Mouse (Mus musculus): ENCODE data around the gene Col4a4. TPM values are rescaled to one million over a fixed set of nuclear protein-coding genes. Genes with fewer than 3 reads are reported as not detected.

Gene Col4a4
- 0.14 and 0.19 TPM in 2 replicates for polyA plus RNA-seq (2014; fragmentation: Nextera tagmentation; extraction: Ambion mirVana)

GRCm38 (mm10) chr1:82586713-82587399 is at the start of gene Col4a4, which contains the start of gene Col4a3:
Gene Col4a4, minus strand, starts transcription at chr1:82586849.
Gene Col4a3, plus strand, starts transcription at chr1:82586921.
- ATAC-seq (ENCODE audit: low read depth) (peak; percentile 22; the same call in 1 of the 2 replicates), DNase-seq (ENCODE audit: low spot score) (no peak)
- H3K9ac ChIP-seq (ENCODE audit: low read depth, low read length): peak within 1 kb of the TSS; percentile 49
- WGBS: 7% methylated on average over 24 of the region's 34 CpGs
- no peak within 1 kb of the TSS for H3K27ac ChIP-seq (replicated peaks; ENCODE audit: low read depth, low read length)
- peak within 1 kb of the TSS; percentile 35 for H3K4me3 ChIP-seq (ENCODE audit: low read depth, low read length)
- H3K27me3 ChIP-seq (replicated peaks; ENCODE audit: control insufficient read depth, insufficient read depth, low read length): peaks cover 19% of the 10 kb centered on the region
- H3K4me2 ChIP-seq (ENCODE audit: low read depth, low read length): peak within 1 kb of the TSS; percentile 63
- no peaks in the 10 kb centered on the region for H3K9me3 ChIP-seq (ENCODE audit: control insufficient read depth, low read length)
- H3K36me3 ChIP-seq (ENCODE audit: control insufficient read depth, insufficient read depth, low read length): no peaks in the 10 kb centered on the region
- H3K4me1 ChIP-seq (ENCODE audit: control insufficient read depth, insufficient read depth, low read length): peaks cover 6% of the 10 kb centered on the region

- 73% methylated on average over 3 of the region's 4 CpGs for WGBS
- Histone ChIP-seq H3K36me3 (ENCODE audit: control insufficient read depth, insufficient read depth, low read length) (no peaks in the 10 kb centered on the region), H3K4me2 (ENCODE audit: low read depth, low read length) (no peak overlapping the region), H3K27me3 (replicated peaks; ENCODE audit: control insufficient read depth, insufficient read depth, low read length) (no peaks in the 10 kb centered on the region), H3K4me3 (ENCODE audit: low read depth, low read length) (no peak overlapping the region), H3K9me3 (ENCODE audit: control insufficient read depth, low read length) (no peaks in the 10 kb centered on the region), H3K9ac (ENCODE audit: low read depth, low read length) (no peak overlapping the region), H3K4me1 (ENCODE audit: control insufficient read depth, insufficient read depth, low read length) (no peaks in the 10 kb centered on the region), H3K27ac (replicated peaks; ENCODE audit: low read depth, low read length) (no peak overlapping the region)
- no peak for DNase-seq (ENCODE audit: low spot score)
- no peak for ATAC-seq (ENCODE audit: low read depth)
These were observed 49.7 kb upstream of the Col4a4 start for GRCm38 (mm10) chr1:82636321-82636720.

GRCm38 (mm10) chr1:82635254-82635620 is 48.6 kb upstream of the Col4a4 start:
- no peaks in the 10 kb centered on the region for H3K36me3 ChIP-seq (ENCODE audit: control insufficient read depth, insufficient read depth, low read length)
- H3K9me3 ChIP-seq (ENCODE audit: control insufficient read depth, low read length): no peaks in the 10 kb centered on the region

GRCm38 (mm10) chr1:82634545-82635253 is 48.0 kb upstream of the Col4a4 start:
- no peak overlapping the region for H3K27ac ChIP-seq (replicated peaks; ENCODE audit: low read depth, low read length)
- ATAC-seq (ENCODE audit: low read depth) (0 out of 2 replicates have a peak, but pooled peaks have one; percentile 18), DNase-seq (ENCODE audit: low spot score) (peak; percentile 14)
- H3K27me3 ChIP-seq (replicated peaks; ENCODE audit: control insufficient read depth, insufficient read depth, low read length): no peaks in the 10 kb centered on the region
- no peak overlapping the region for H3K4me2 ChIP-seq (ENCODE audit: low read depth, low read length)
- no peaks in the 10 kb centered on the region for H3K36me3 ChIP-seq (ENCODE audit: control insufficient read depth, insufficient read depth, low read length)
- no peaks in the 10 kb centered on the region for H3K9me3 ChIP-seq (ENCODE audit: control insufficient read depth, low read length)
- H3K9ac ChIP-seq (ENCODE audit: low read depth, low read length): no peak overlapping the region
- no peak overlapping the region for H3K4me3 ChIP-seq (ENCODE audit: low read depth, low read length)
- 79% methylated on average over 19 of the region's 19 CpGs for WGBS
- no peaks in the 10 kb centered on the region for H3K4me1 ChIP-seq (ENCODE audit: control insufficient read depth, insufficient read depth, low read length)

More at GRCm38 (mm10) chr1:82635254-82635620, 48.6 kb upstream of the Col4a4 start:
- no peak for DNase-seq (ENCODE audit: low spot score)
- WGBS: 82% methylated on average over 9 of the region's 9 CpGs
- no peaks in the 10 kb centered on the region for H3K4me1 ChIP-seq (ENCODE audit: control insufficient read depth, insufficient read depth, low read length)
- H3K4me3 ChIP-seq (ENCODE audit: low read depth, low read length): no peak overlapping the region
- no peak for ATAC-seq (ENCODE audit: low read depth)
- H3K27ac ChIP-seq (replicated peaks; ENCODE audit: low read depth, low read length): no peak overlapping the region
- no peak overlapping the region for H3K4me2 ChIP-seq (ENCODE audit: low read depth, low read length)
- no peaks in the 10 kb centered on the region for H3K27me3 ChIP-seq (replicated peaks; ENCODE audit: control insufficient read depth, insufficient read depth, low read length)
- H3K9ac ChIP-seq (ENCODE audit: low read depth, low read length): no peak overlapping the region

GRCm38 (mm10) chr1:82631169-82631792 is 44.6 kb upstream of the Col4a4 start:
- DNase-seq (ENCODE audit: low spot score): no peak
- no peak overlapping the region for H3K4me2 ChIP-seq (ENCODE audit: low read depth, low read length)
- no peak overlapping the region for H3K9ac ChIP-seq (ENCODE audit: low read depth, low read length)
- WGBS: 65% methylated on average over 6 of the region's 6 CpGs
- no peak overlapping the region for H3K27ac ChIP-seq (replicated peaks; ENCODE audit: low read depth, low read length)
- no peaks in the 10 kb centered on the region for H3K4me1 ChIP-seq (ENCODE audit: control insufficient read depth, insufficient read depth, low read length)
- no peaks in the 10 kb centered on the region for H3K27me3 ChIP-seq (replicated peaks; ENCODE audit: control insufficient read depth, insufficient read depth, low read length)
- H3K4me3 ChIP-seq (ENCODE audit: low read depth, low read length): no peak overlapping the region
- ATAC-seq (ENCODE audit: low read depth): no peak
- no peaks in the 10 kb centered on the region for H3K9me3 ChIP-seq (ENCODE audit: control insufficient read depth, low read length)
- H3K36me3 ChIP-seq (ENCODE audit: control insufficient read depth, insufficient read depth, low read length): no peaks in the 10 kb centered on the region

GRCm38 (mm10) chr1:82629495-82629894 is 42.8 kb upstream of the Col4a4 start:
- H3K4me3 ChIP-seq (ENCODE audit: low read depth, low read length): no peak overlapping the region
- no peaks in the 10 kb centered on the region for H3K4me1 ChIP-seq (ENCODE audit: control insufficient read depth, insufficient read depth, low read length)
- H3K36me3 ChIP-seq (ENCODE audit: control insufficient read depth, insufficient read depth, low read length): no peaks in the 10 kb centered on the region
- no peaks in the 10 kb centered on the region for H3K27me3 ChIP-seq (replicated peaks; ENCODE audit: control insufficient read depth, insufficient read depth, low read length)
- H3K27ac ChIP-seq (replicated peaks; ENCODE audit: low read depth, low read length): no peak overlapping the region
- ATAC-seq (ENCODE audit: low read depth) (no peak), DNase-seq (ENCODE audit: low spot score) (no peak)
- no peak overlapping the region for H3K4me2 ChIP-seq (ENCODE audit: low read depth, low read length)
- WGBS: 81% methylated on average over 5 of the region's 5 CpGs
- H3K9ac ChIP-seq (ENCODE audit: low read depth, low read length): no peak overlapping the region
- H3K9me3 ChIP-seq (ENCODE audit: control insufficient read depth, low read length): no peaks in the 10 kb centered on the region

- H3K4me2 ChIP-seq (ENCODE audit: low read depth, low read length): no peak overlapping the region
- H3K36me3 ChIP-seq (ENCODE audit: control insufficient read depth, insufficient read depth, low read length): no peaks in the 10 kb centered on the region
- H3K4me1 ChIP-seq (ENCODE audit: control insufficient read depth, insufficient read depth, low read length): no peaks in the 10 kb centered on the region
- H3K27me3 ChIP-seq (replicated peaks; ENCODE audit: control insufficient read depth, insufficient read depth, low read length): no peaks in the 10 kb centered on the region
- H3K9ac ChIP-seq (ENCODE audit: low read depth, low read length): no peak overlapping the region
- no peak overlapping the region for H3K27ac ChIP-seq (replicated peaks; ENCODE audit: low read depth, low read length)
- ATAC-seq (ENCODE audit: low read depth): no peak
- no peak overlapping the region for H3K4me3 ChIP-seq (ENCODE audit: low read depth, low read length)
- H3K9me3 ChIP-seq (ENCODE audit: control insufficient read depth, low read length): no peaks in the 10 kb centered on the region
- DNase-seq (ENCODE audit: low spot score): no peak
- WGBS: 85% methylated on average over 4 of the region's 4 CpGs
These were observed 41.0 kb upstream of the Col4a4 start for GRCm38 (mm10) chr1:82627652-82628051.

- Histone ChIP-seq H3K4me2 (ENCODE audit: low read depth, low read length) (no peak overlapping the region), H3K27me3 (replicated peaks; ENCODE audit: control insufficient read depth, insufficient read depth, low read length) (no peaks in the 10 kb centered on the region), H3K27ac (replicated peaks; ENCODE audit: low read depth, low read length) (no peak overlapping the region), H3K4me1 (ENCODE audit: control insufficient read depth, insufficient read depth, low read length) (no peaks in the 10 kb centered on the region), H3K9me3 (ENCODE audit: control insufficient read depth, low read length) (no peaks in the 10 kb centered on the region), H3K36me3 (ENCODE audit: control insufficient read depth, insufficient read depth, low read length) (no peaks in the 10 kb centered on the region), H3K4me3 (ENCODE audit: low read depth, low read length) (no peak overlapping the region), H3K9ac (ENCODE audit: low read depth, low read length) (no peak overlapping the region)
- 81% methylated on average over 2 of the region's 2 CpGs for WGBS
- DNase-seq (ENCODE audit: low spot score): no peak
- no peak for ATAC-seq (ENCODE audit: low read depth)
These were observed 38.8 kb upstream of the Col4a4 start for GRCm38 (mm10) chr1:82625474-82625873.
